Mouse (Mus musculus) E14TG2a.4 (cell line): ENCODE data around the gene Taar3.

Experiments used
- CTCF ChIP-seq: conservative IDR thresholded peaks from 2 replicates; pipeline ENCODE4 v1.5.1; 2014; ENCODE audit warnings: low read length
- NANOG ChIP-seq: IDR thresholded peaks from 2 replicates; pipeline ENCODE4 v1.6.1; 2014; ENCODE audit warnings: borderline replicate concordance, low read length, mixed read lengths
- POU5F1 ChIP-seq: IDR thresholded peaks from 2 replicates; pipeline ENCODE4 v1.6.1; 2014; ENCODE audit warnings: low read length, borderline replicate concordance

DNA sequence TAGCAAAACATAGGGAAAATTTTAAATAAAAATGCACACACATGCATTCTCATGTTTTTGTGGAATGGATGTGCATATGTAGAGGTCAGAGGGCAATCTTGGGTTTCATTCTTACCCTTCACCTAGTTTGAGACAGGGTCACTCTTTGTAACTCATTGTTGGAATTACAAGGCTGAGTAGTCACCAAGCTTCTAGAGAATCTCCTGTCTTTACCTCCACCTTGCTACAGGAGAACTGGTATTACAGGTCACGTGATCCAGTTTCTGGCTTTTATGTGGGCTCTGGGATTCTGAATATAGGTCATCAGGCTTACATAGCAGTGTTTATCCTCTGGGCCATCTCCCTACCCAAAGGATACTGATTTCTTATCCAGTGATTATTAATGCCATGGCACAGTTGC lies 43.7 kb upstream of the Taar3 start:
- TF ChIP-seq CTCF (no peak), NANOG (no peak), POU5F1 (no peak)
